Mouse (Mus musculus): ENCODE measurements around the gene Mcam. TPM values are rescaled to one million over a fixed set of nuclear protein-coding genes. Genes with fewer than 3 reads are reported as not detected.

Mcam gene
- polyA plus RNA-seq, 1 experiment = 219 TPM

Other genes with a start within 250 kb of the Mcam start
- 93.6 and 128 TPM in 2 replicates for gene Thy1, start 91.1 kb upstream of the Mcam start, polyA plus RNA-seq (2012; rRNA removed)
- gene Usp2, start 67.4 kb upstream of the Mcam start, polyA plus RNA-seq (2012; rRNA removed) = 5.8 and 12.5 TPM in 2 replicates
- 0.13 and 0.21 TPM in 2 replicates for gene Mfrp, start 32.7 kb upstream of the Mcam start, polyA plus RNA-seq (2012; rRNA removed)
- 27.2 and 31.4 TPM in 2 replicates for gene C1qtnf5, start 27.2 kb upstream of the Mcam start, polyA plus RNA-seq (2012; rRNA removed)
- gene Gm49380, start 21.0 kb upstream of the Mcam start, polyA plus RNA-seq (2012; rRNA removed) = 0.27 and 0.36 TPM in 2 replicates
- gene Rnf26, start 21.0 kb upstream of the Mcam start, polyA plus RNA-seq (2012; rRNA removed) = 14.5 and 20.5 TPM in 2 replicates
- 14.9 and 16.0 TPM in 2 replicates for gene Cbl, start 99.6 kb downstream of the Mcam start, polyA plus RNA-seq (2012; rRNA removed)
- gene Ccdc153, start 106.2 kb downstream of the Mcam start, polyA plus RNA-seq (2012; rRNA removed) = not detected in 2 replicates
- 0.21 and 0.24 TPM in 2 replicates for gene Pdzd3, start 117.0 kb downstream of the Mcam start, polyA plus RNA-seq (2012; rRNA removed)
- 9.6 and 13.0 TPM in 2 replicates for gene Nlrx1, start 134.1 kb downstream of the Mcam start, polyA plus RNA-seq (2012; rRNA removed)
- 7.6 and 8.9 TPM in 2 replicates for gene Abcg4, start 154.1 kb downstream of the Mcam start, polyA plus RNA-seq (2012; rRNA removed)
- gene Hinfp, start 171.2 kb downstream of the Mcam start, polyA plus RNA-seq (2012; rRNA removed) = 20.2 and 22.7 TPM in 2 replicates
- gene C2cd2l, start 185.8 kb downstream of the Mcam start, polyA plus RNA-seq (2012; rRNA removed) = 30.5 and 31.4 TPM in 2 replicates
- 24.7 and 25.8 TPM in 2 replicates for gene Dpagt1, start 191.6 kb downstream of the Mcam start, polyA plus RNA-seq (2012; rRNA removed)
- 19.8 and 22.1 TPM in 2 replicates for gene H2afx, start 200.2 kb downstream of the Mcam start, polyA plus RNA-seq (2012; rRNA removed)
- 34.4 and 40.7 TPM in 2 replicates for gene Hmbs, start 209.8 kb downstream of the Mcam start, polyA plus RNA-seq (2012; rRNA removed)
- 22.0 and 26.8 TPM in 2 replicates for gene Vps11, start 227.2 kb downstream of the Mcam start, polyA plus RNA-seq (2012; rRNA removed)
- gene Hyou1, start 245.0 kb downstream of the Mcam start, polyA plus RNA-seq (2012; rRNA removed) = 34.4 and 35.3 TPM in 2 replicates